Mouse (Mus musculus) ES-E14 (cell line): ENCODE measurements around the gene Zc3h10.

Source experiments
- CHD2 ChIP-seq: IDR thresholded peaks from 2 replicates; pipeline ENCODE4 v1.6.1; 2014; ENCODE audit warnings: mild to moderate bottlenecking, low read depth, low read length, inconsistent platforms
- HCFC1 ChIP-seq: IDR thresholded peaks from 2 replicates; pipeline ENCODE4 v1.6.1; 2012; ENCODE audit warnings: low read length, inconsistent platforms, borderline replicate concordance; ENCODE audit not compliant: insufficient read depth
- MAFK ChIP-seq: IDR thresholded peaks from 2 replicates; pipeline ENCODE4 v1.6.1; 2014; ENCODE audit warnings: mild to moderate bottlenecking, low read depth, low read length, inconsistent platforms; ENCODE audit not compliant: insufficient read depth
- ZC3H11A ChIP-seq: IDR thresholded peaks from 2 replicates; pipeline ENCODE4 v1.6.1; 2012; ENCODE audit warnings: low read depth, mild to moderate bottlenecking, inconsistent platforms, low read length, borderline replicate concordance
- ZNF384 ChIP-seq: IDR thresholded peaks from 2 replicates; pipeline ENCODE4 v1.6.1; 2012; ENCODE audit warnings: low read depth, low read length, inconsistent platforms

- no peak for TF ChIP-seq HCFC1
- TF ChIP-seq ZNF384, result no peak
- TF ChIP-seq MAFK, result no peak
- no peak for TF ChIP-seq CHD2
- TF ChIP-seq ZC3H11A, result no peak
Observed at GRCm38 (mm10) chr10:128591436-128591835, 43.9 kb upstream of the Zc3h10 start.
